Mouse (Mus musculus): ENCODE measurements at regions not wholly inside any gene's neighbourhood (a gene's known extent, or its start where the extent isn't known, plus 50 kb on each side); places are given as distances from the start of the nearest gene placed in this dataset.

GRCm38 (mm10) chr8:30921451-30921850 lies 2507.1 kb upstream of the 5930422O12Rik start:
- peaks cover 6% of the 10 kb centered on the region; the same call in 1 of the 2 replicates for H3K4me1 ChIP-seq (ENCODE audit: insufficient read depth, low read length)
- WGBS = 83% methylated on average over 12 of the region's 12 CpGs
- no peak overlapping the region for H3K4me3 ChIP-seq (ENCODE audit: low read length)
- H3K27ac ChIP-seq = no peak overlapping the region
- DNase-seq (ENCODE audit: low spot score) (no peak), ATAC-seq (no peak)
- H3K36me3 ChIP-seq (ENCODE audit: insufficient read depth, low read length) = no peaks in the 10 kb centered on the region
- no peak overlapping the region for H3K4me2 ChIP-seq (ENCODE audit: low read depth, low read length)
- no peaks in the 10 kb centered on the region for H3K27me3 ChIP-seq (ENCODE audit: insufficient read depth, low read length)
- H3K9me3 ChIP-seq (ENCODE audit: low read length) = no peaks in the 10 kb centered on the region
- TF ChIP-seq CTCF (IDR thresholded peaks at IDR 0.05; ENCODE audit: low read depth) = no peak
- H3K9ac ChIP-seq (replicated peaks; ENCODE audit: low read length) = no peak overlapping the region

GRCm38 (mm10) chr8:30923301-30924159 lies 2505.0 kb upstream of the 5930422O12Rik start:
- Histone ChIP-seq H3K4me1 (ENCODE audit: insufficient read depth, low read length) (peaks cover 6% of the 10 kb centered on the region; the same call in 1 of the 2 replicates), H3K4me3 (ENCODE audit: low read length) (no peak overlapping the region), H3K9me3 (ENCODE audit: low read length) (no peaks in the 10 kb centered on the region), H3K36me3 (ENCODE audit: insufficient read depth, low read length) (no peaks in the 10 kb centered on the region), H3K27ac (0 out of 2 replicates have a peak overlapping the region, but pooled peaks have one; percentile 60), H3K27me3 (ENCODE audit: insufficient read depth, low read length) (no peaks in the 10 kb centered on the region), H3K9ac (replicated peaks; ENCODE audit: low read length) (no peak overlapping the region; the same call in 1 of the 2 replicates), H3K4me2 (ENCODE audit: low read depth, low read length) (peak overlapping the region; percentile 31)
- peak; percentile 97 for DNase-seq (ENCODE audit: low spot score)
- 29% methylated on average over 18 of the region's 18 CpGs for WGBS
- ATAC-seq = peak; percentile 92
- TF ChIP-seq CTCF (IDR thresholded peaks at IDR 0.05; ENCODE audit: low read depth) = peak; percentile 94

GRCm38 (mm10) chr8:30924160-30924534 lies 2504.4 kb upstream of the 5930422O12Rik start:
- no peak overlapping the region; the same call in 1 of the 2 replicates for H3K9ac ChIP-seq (replicated peaks; ENCODE audit: low read length)
- H3K36me3 ChIP-seq (ENCODE audit: insufficient read depth, low read length) = no peaks in the 10 kb centered on the region
- peak overlapping the region; percentile 31 for H3K4me2 ChIP-seq (ENCODE audit: low read depth, low read length)
- TF ChIP-seq CTCF (IDR thresholded peaks at IDR 0.05; ENCODE audit: low read depth) = no peak
- no peak overlapping the region for H3K4me3 ChIP-seq (ENCODE audit: low read length)
- 16% methylated on average over 5 of the region's 5 CpGs for WGBS
- ATAC-seq = peak; percentile 67
- peaks cover 6% of the 10 kb centered on the region; the same call in 1 of the 2 replicates for H3K4me1 ChIP-seq (ENCODE audit: insufficient read depth, low read length)
- H3K27ac ChIP-seq = 0 out of 2 replicates have a peak overlapping the region, but pooled peaks have one; percentile 60
- DNase-seq (ENCODE audit: low spot score) = peak; percentile 18
- H3K9me3 ChIP-seq (ENCODE audit: low read length) = no peaks in the 10 kb centered on the region
- H3K27me3 ChIP-seq (ENCODE audit: insufficient read depth, low read length) = no peaks in the 10 kb centered on the region

- H3K27me3 ChIP-seq (ENCODE audit: insufficient read depth, low read length) = no peaks in the 10 kb centered on the region
- no peak overlapping the region; the same call in 1 of the 2 replicates for H3K9ac ChIP-seq (replicated peaks; ENCODE audit: low read length)
- H3K4me1 ChIP-seq (ENCODE audit: insufficient read depth, low read length) = peaks cover 6% of the 10 kb centered on the region; the same call in 1 of the 2 replicates
- H3K27ac ChIP-seq = peak overlapping the region; percentile 60; the same call in 1 of the 2 replicates
- WGBS = 51% methylated on average over 6 of the region's 6 CpGs
- H3K36me3 ChIP-seq (ENCODE audit: insufficient read depth, low read length) = no peaks in the 10 kb centered on the region
- no peak overlapping the region for H3K4me2 ChIP-seq (ENCODE audit: low read depth, low read length)
- no peak overlapping the region for H3K4me3 ChIP-seq (ENCODE audit: low read length)
- ATAC-seq = no peak; the same call in 1 of the 2 replicates
- no peaks in the 10 kb centered on the region for H3K9me3 ChIP-seq (ENCODE audit: low read length)
- TF ChIP-seq CTCF (IDR thresholded peaks at IDR 0.05; ENCODE audit: low read depth) = no peak
- no peak for DNase-seq (ENCODE audit: low spot score)
Observed at GRCm38 (mm10) chr8:30924656-30925055, 2503.9 kb upstream of the 5930422O12Rik start.

- Histone ChIP-seq H3K27ac (no peak overlapping the region), H3K36me3 (ENCODE audit: insufficient read depth, low read length) (no peaks in the 10 kb centered on the region), H3K4me3 (ENCODE audit: low read length) (no peak overlapping the region), H3K4me1 (ENCODE audit: insufficient read depth, low read length) (0 out of 2 replicates have a peak, but pooled peaks cover 5% of the 10 kb centered on the region), H3K27me3 (ENCODE audit: insufficient read depth, low read length) (no peaks in the 10 kb centered on the region), H3K4me2 (ENCODE audit: low read depth, low read length) (no peak overlapping the region), H3K9ac (replicated peaks; ENCODE audit: low read length) (no peak overlapping the region), H3K9me3 (ENCODE audit: low read length) (no peaks in the 10 kb centered on the region)
- ATAC-seq (no peak), DNase-seq (ENCODE audit: low spot score) (no peak)
- WGBS = 75% methylated on average over 4 of the region's 4 CpGs
- TF ChIP-seq CTCF (IDR thresholded peaks at IDR 0.05; ENCODE audit: low read depth) = no peak
Observed at GRCm38 (mm10) chr8:30937449-30938075, 2490.9 kb upstream of the 5930422O12Rik start.

GRCm38 (mm10) chr8:30940901-30941300 lies 2487.6 kb upstream of the 5930422O12Rik start:
- H3K4me3 ChIP-seq (ENCODE audit: low read length) = no peak overlapping the region
- H3K9me3 ChIP-seq (ENCODE audit: low read length) = no peaks in the 10 kb centered on the region
- H3K4me1 ChIP-seq (ENCODE audit: insufficient read depth, low read length) = 0 out of 2 replicates have a peak, but pooled peaks cover 5% of the 10 kb centered on the region
- no peak for TF ChIP-seq CTCF (IDR thresholded peaks at IDR 0.05; ENCODE audit: low read depth)
- H3K9ac ChIP-seq (replicated peaks; ENCODE audit: low read length) = no peak overlapping the region
- 34% methylated on average over 4 of the region's 4 CpGs for WGBS
- no peak for ATAC-seq
- no peaks in the 10 kb centered on the region for H3K27me3 ChIP-seq (ENCODE audit: insufficient read depth, low read length)
- no peak overlapping the region for H3K4me2 ChIP-seq (ENCODE audit: low read depth, low read length)
- no peak for DNase-seq (ENCODE audit: low spot score)
- H3K27ac ChIP-seq = no peak overlapping the region
- H3K36me3 ChIP-seq (ENCODE audit: insufficient read depth, low read length) = no peaks in the 10 kb centered on the region

Measured in hindbrain, postnatal 0 days (tissue).